Mouse (Mus musculus): ENCODE results near the gene Mast4. TPM values are rescaled to one million over a fixed set of nuclear protein-coding genes. Genes with fewer than 3 reads are reported as not detected.

Mast4 gene
- total and polyA plus RNA-seq, 3 experiments, result 8.5 to 33.1 (median 23.6) TPM

- Histone ChIP-seq H3K36me3 (ENCODE audit: control insufficient read depth, insufficient read depth, low read length) (peaks cover 15% of the 10 kb centered on the region), H3K9ac (ENCODE audit: low read depth, low read length) (no peak overlapping the region), H3K4me1 (ENCODE audit: control insufficient read depth, insufficient read depth, low read length) (peaks cover 11% of the 10 kb centered on the region), H3K4me3 (no peak overlapping the region), H3K79me2 (replicated peaks; ENCODE audit: control insufficient read depth, insufficient read depth, low read length) (peaks cover 9% of the 10 kb centered on the region), H3K27ac (no peak overlapping the region), H3K27me3 (ENCODE audit: control insufficient read depth, insufficient read depth, low read length) (no peaks in the 10 kb centered on the region)
- intact Hi-C loops (cut with DNase I), result no loop called here
- WGBS, result 62% methylated on average over 8 of the region's 8 CpGs
- no peak for DNase-seq
- TF ChIP-seq POLR2A (IDR thresholded peaks at IDR 0.05; ENCODE audit: insufficient read depth, low read depth, low read length), result no peak
- no peak for TF ChIP-seq EP300 (IDR thresholded peaks at IDR 0.05; ENCODE audit: insufficient read depth, low read depth, low read length)
- no peak for TF ChIP-seq CTCF (IDR thresholded peaks at IDR 0.05)
Measured at GRCm38 (mm10) chr13:102842237-102842636, 492.1 kb downstream of the Mast4 start.

GRCm38 (mm10) chr13:102839741-102840482 lies 494.4 kb downstream of the Mast4 start:
- 56% methylated on average over 7 of the region's 7 CpGs for WGBS
- H3K9ac ChIP-seq (ENCODE audit: low read depth, low read length), result no peak overlapping the region
- H3K79me2 ChIP-seq (replicated peaks; ENCODE audit: control insufficient read depth, insufficient read depth, low read length), result peaks cover 12% of the 10 kb centered on the region
- H3K36me3 ChIP-seq (ENCODE audit: control insufficient read depth, insufficient read depth, low read length), result peaks cover 8% of the 10 kb centered on the region; the same call in 1 of the 2 replicates
- H3K4me3 ChIP-seq, result no peak overlapping the region
- H3K27me3 ChIP-seq (ENCODE audit: control insufficient read depth, insufficient read depth, low read length), result no peaks in the 10 kb centered on the region
- TF ChIP-seq EP300 (IDR thresholded peaks at IDR 0.05; ENCODE audit: insufficient read depth, low read depth, low read length), result no peak
- DNase-seq, result no peak
- H3K27ac ChIP-seq, result no peak overlapping the region
- intact Hi-C loops (cut with DNase I), result no loop called here
- H3K4me1 ChIP-seq (ENCODE audit: control insufficient read depth, insufficient read depth, low read length), result peaks cover 10% of the 10 kb centered on the region

- 76% methylated on average over 4 of the region's 4 CpGs for WGBS
- Histone ChIP-seq H3K27ac (no peak overlapping the region), H3K4me1 (ENCODE audit: control insufficient read depth, insufficient read depth, low read length) (peaks cover 7% of the 10 kb centered on the region), H3K9ac (ENCODE audit: low read depth, low read length) (no peak overlapping the region), H3K36me3 (ENCODE audit: control insufficient read depth, insufficient read depth, low read length) (peaks cover 6% of the 10 kb centered on the region; the same call in 1 of the 2 replicates), H3K27me3 (ENCODE audit: control insufficient read depth, insufficient read depth, low read length) (no peaks in the 10 kb centered on the region), H3K79me2 (replicated peaks; ENCODE audit: control insufficient read depth, insufficient read depth, low read length) (peaks cover 8% of the 10 kb centered on the region), H3K4me3 (no peak overlapping the region)
- no peak for TF ChIP-seq POLR2A (IDR thresholded peaks at IDR 0.05; ENCODE audit: insufficient read depth, low read depth, low read length)
- TF ChIP-seq CTCF (IDR thresholded peaks at IDR 0.05), result no peak
- no peak for TF ChIP-seq EP300 (IDR thresholded peaks at IDR 0.05; ENCODE audit: insufficient read depth, low read depth, low read length)
- DNase-seq, result no peak
- intact Hi-C loops (cut with DNase I), result no loop called here
Measured at GRCm38 (mm10) chr13:102837427-102837826, 496.9 kb downstream of the Mast4 start.

- no peak overlapping the region for H3K9ac ChIP-seq (ENCODE audit: low read depth, low read length)
- peaks cover 4% of the 10 kb centered on the region; the same call in 1 of the 2 replicates for H3K36me3 ChIP-seq (ENCODE audit: control insufficient read depth, insufficient read depth, low read length)
- WGBS, result 49% methylated on average over 8 of the region's 8 CpGs
- H3K4me3 ChIP-seq, result no peak overlapping the region
- intact Hi-C loops (cut with DNase I), result no loop called here
- H3K4me1 ChIP-seq (ENCODE audit: control insufficient read depth, insufficient read depth, low read length), result peaks cover 2% of the 10 kb centered on the region
- no peaks in the 10 kb centered on the region for H3K27me3 ChIP-seq (ENCODE audit: control insufficient read depth, insufficient read depth, low read length)
- no peak overlapping the region for H3K27ac ChIP-seq
- no peak for TF ChIP-seq POLR2A (IDR thresholded peaks at IDR 0.05; ENCODE audit: insufficient read depth, low read depth, low read length)
- no peak for TF ChIP-seq EP300 (IDR thresholded peaks at IDR 0.05; ENCODE audit: insufficient read depth, low read depth, low read length)
- TF ChIP-seq CTCF (IDR thresholded peaks at IDR 0.05), result no peak
- DNase-seq, result no peak
- H3K79me2 ChIP-seq (replicated peaks; ENCODE audit: control insufficient read depth, insufficient read depth, low read length), result peaks cover 6% of the 10 kb centered on the region; the same call in 1 of the 2 replicates
Measured at GRCm38 (mm10) chr13:102835336-102835735, 499.0 kb downstream of the Mast4 start.

- H3K27me3 ChIP-seq (ENCODE audit: control insufficient read depth, insufficient read depth, low read length), result no peaks in the 10 kb centered on the region
- H3K9ac ChIP-seq (ENCODE audit: low read depth, low read length), result no peak overlapping the region
- TF ChIP-seq CTCF (IDR thresholded peaks at IDR 0.05) (no peak), POLR2A (IDR thresholded peaks at IDR 0.05; ENCODE audit: insufficient read depth, low read depth, low read length) (no peak), EP300 (IDR thresholded peaks at IDR 0.05; ENCODE audit: insufficient read depth, low read depth, low read length) (no peak)
- H3K4me1 ChIP-seq (ENCODE audit: control insufficient read depth, insufficient read depth, low read length), result no peaks in the 10 kb centered on the region
- intact Hi-C loops (cut with DNase I), result no loop called here
- H3K36me3 ChIP-seq (ENCODE audit: control insufficient read depth, insufficient read depth, low read length), result no peaks in the 10 kb centered on the region
- no peak for DNase-seq
- WGBS, result 51% methylated on average over 4 of the region's 4 CpGs
- no peak overlapping the region for H3K4me3 ChIP-seq
- no peak overlapping the region for H3K27ac ChIP-seq
- 0 out of 2 replicates have a peak, but pooled peaks cover 2% of the 10 kb centered on the region for H3K79me2 ChIP-seq (replicated peaks; ENCODE audit: control insufficient read depth, insufficient read depth, low read length)
Measured at GRCm38 (mm10) chr13:102818287-102818686, 516.0 kb downstream of the Mast4 start.

GRCm38 (mm10) chr13:102816689-102817088 lies 517.6 kb downstream of the Mast4 start:
- TF ChIP-seq POLR2A (IDR thresholded peaks at IDR 0.05; ENCODE audit: insufficient read depth, low read depth, low read length) (no peak), EP300 (IDR thresholded peaks at IDR 0.05; ENCODE audit: insufficient read depth, low read depth, low read length) (no peak), CTCF (IDR thresholded peaks at IDR 0.05) (no peak)
- no peak for DNase-seq
- Histone ChIP-seq H3K9ac (ENCODE audit: low read depth, low read length) (no peak overlapping the region), H3K4me1 (ENCODE audit: control insufficient read depth, insufficient read depth, low read length) (no peaks in the 10 kb centered on the region), H3K79me2 (replicated peaks; ENCODE audit: control insufficient read depth, insufficient read depth, low read length) (peaks cover 4% of the 10 kb centered on the region), H3K4me3 (no peak overlapping the region), H3K36me3 (ENCODE audit: control insufficient read depth, insufficient read depth, low read length) (no peaks in the 10 kb centered on the region), H3K27ac (no peak overlapping the region), H3K27me3 (ENCODE audit: control insufficient read depth, insufficient read depth, low read length) (no peaks in the 10 kb centered on the region)
- intact Hi-C loops (cut with DNase I), result no loop called here
- WGBS, result 72% methylated on average over 7 of the region's 7 CpGs

Data from heart, adult 2 months (tissue).